Mouse (Mus musculus): Measurements from ENCODE around the gene Kptn. TPM values are rescaled to one million over a fixed set of nuclear protein-coding genes. Genes with fewer than 3 reads are reported as not detected.
A peak's percentile ranks its signal among the peaks of the same experiment; 100 is the strongest.

Gene Kptn
- total RNA-seq, 2 experiments from 2014 or later: 2.5 to 12.5 TPM

GRCm38 (mm10) chr7:16156105-16156714, 36.5 kb downstream of the Kptn start:
- ATAC-seq (replicated peaks; ENCODE audit: low FRiP score, poor library complexity, severe bottlenecking): no peak

- no peak for ATAC-seq (replicated peaks; ENCODE audit: low FRiP score, poor library complexity, severe bottlenecking)
These were observed 39.0 kb downstream of the Kptn start for GRCm38 (mm10) chr7:16158735-16159134.

- 0 out of 2 replicates have a peak, but pooled peaks have one; percentile 44 for ATAC-seq (replicated peaks; ENCODE audit: low FRiP score, poor library complexity, severe bottlenecking)
These were observed 41.0 kb downstream of the Kptn start for GRCm38 (mm10) chr7:16160702-16161101.

GRCm38 (mm10) chr7:16161302-16161701, 41.6 kb downstream of the Kptn start:
- no peak for ATAC-seq (replicated peaks; ENCODE audit: low FRiP score, poor library complexity, severe bottlenecking)

- ATAC-seq (replicated peaks; ENCODE audit: low FRiP score, poor library complexity, severe bottlenecking): no peak
These were observed 42.3 kb downstream of the Kptn start for GRCm38 (mm10) chr7:16162036-16162435.

- ATAC-seq (replicated peaks; ENCODE audit: low FRiP score, poor library complexity, severe bottlenecking): no peak
These were observed 52.5 kb downstream of the Kptn start for GRCm38 (mm10) chr7:16172141-16172581.

- ATAC-seq (replicated peaks; ENCODE audit: low FRiP score, poor library complexity, severe bottlenecking): no peak
These were observed 53.0 kb downstream of the Kptn start for GRCm38 (mm10) chr7:16172586-16173140.

- no peak for ATAC-seq (replicated peaks; ENCODE audit: low FRiP score, poor library complexity, severe bottlenecking)
These were observed 53.5 kb downstream of the Kptn start for GRCm38 (mm10) chr7:16173146-16173545.

- no peak for ATAC-seq (replicated peaks; ENCODE audit: low FRiP score, poor library complexity, severe bottlenecking)
These were observed 55.2 kb downstream of the Kptn start, which contains the start of gene Meis3 for GRCm38 (mm10) chr7:16174597-16175541. TSS of gene Meis3 (plus strand) at chr7:16175090.

- ATAC-seq (replicated peaks; ENCODE audit: low FRiP score, poor library complexity, severe bottlenecking): no peak
These were observed 55.8 kb downstream of the Kptn start for GRCm38 (mm10) chr7:16175542-16175931.

Other genes starting within 250 kb of the Kptn start
- not detected in 2 replicates for gene Crx, start 239.9 kb upstream of the Kptn start, total RNA-seq (2015; ENCODE audit: low replicate concordance)
- not detected in 2 replicates for gene Crx, start 239.9 kb upstream of the Kptn start, total RNA-seq (2017; ENCODE audit: low replicate concordance)
- gene Crxos, start 237.3 kb upstream of the Kptn start, total RNA-seq (2015; ENCODE audit: low replicate concordance): not detected in 2 replicates
- not detected in 2 replicates for gene Crxos, start 237.3 kb upstream of the Kptn start, total RNA-seq (2017; ENCODE audit: low replicate concordance)
- 36.8 and 50.1 TPM in 2 replicates for gene Selenow, start 197.5 kb upstream of the Kptn start, total RNA-seq (2015; ENCODE audit: low replicate concordance)
- 7.5 and 11.2 TPM in 2 replicates for gene Selenow, start 197.5 kb upstream of the Kptn start, total RNA-seq (2017; ENCODE audit: low replicate concordance)
- 14.6 and 17.3 TPM in 2 replicates for gene Nop53, start 173.8 kb upstream of the Kptn start, total RNA-seq (2015; ENCODE audit: low replicate concordance)
- 60.2 and 75.8 TPM in 2 replicates for gene Nop53, start 173.8 kb upstream of the Kptn start, total RNA-seq (2017; ENCODE audit: low replicate concordance)
- gene Ehd2, start 152.3 kb upstream of the Kptn start, total RNA-seq (2015; ENCODE audit: low replicate concordance): 0.21 and 0.58 TPM in 2 replicates
- 0.09 and 0.14 TPM in 2 replicates for gene Ehd2, start 152.3 kb upstream of the Kptn start, total RNA-seq (2017; ENCODE audit: low replicate concordance)
- gene Bicra, start 72.0 kb upstream of the Kptn start, total RNA-seq (2015; ENCODE audit: low replicate concordance): 6.5 and 20.9 TPM in 2 replicates
- 0.14 and 2.2 TPM in 2 replicates for gene Bicra, start 72.0 kb upstream of the Kptn start, total RNA-seq (2017; ENCODE audit: low replicate concordance)
- not detected in 2 replicates for gene Zfp541, start 58.1 kb upstream of the Kptn start, total RNA-seq (2015; ENCODE audit: low replicate concordance)
- gene Zfp541, start 58.1 kb upstream of the Kptn start, total RNA-seq (2017; ENCODE audit: low replicate concordance): 0.28 TPM in 1 of 2 replicates, not detected in the other
- gene Napa, start 21.4 kb upstream of the Kptn start, total RNA-seq (2015; ENCODE audit: low replicate concordance): 106 and 149 TPM in 2 replicates
- gene Napa, start 21.4 kb upstream of the Kptn start, total RNA-seq (2017; ENCODE audit: low replicate concordance): 82.2 and 96.3 TPM in 2 replicates
- not detected in 2 replicates for gene Slc8a2, start 9.9 kb downstream of the Kptn start, total RNA-seq (2015; ENCODE audit: low replicate concordance)
- gene Slc8a2, start 9.9 kb downstream of the Kptn start, total RNA-seq (2017; ENCODE audit: low replicate concordance): not detected in 2 replicates
- gene Meis3, start 55.2 kb downstream of the Kptn start, total RNA-seq (2015; ENCODE audit: low replicate concordance): not detected in 2 replicates
- 0.28 and 1.7 TPM in 2 replicates for gene Meis3, start 55.2 kb downstream of the Kptn start, total RNA-seq (2017; ENCODE audit: low replicate concordance)
- gene Dhx34, start 102.1 kb downstream of the Kptn start, total RNA-seq (2015; ENCODE audit: low replicate concordance): 1.5 and 13.1 TPM in 2 replicates
- 1.0 and 3.1 TPM in 2 replicates for gene Dhx34, start 102.1 kb downstream of the Kptn start, total RNA-seq (2017; ENCODE audit: low replicate concordance)
- gene C5ar2, start 124.3 kb downstream of the Kptn start, total RNA-seq (2015; ENCODE audit: low replicate concordance): 3.3 and 6.3 TPM in 2 replicates
- gene C5ar2, start 124.3 kb downstream of the Kptn start, total RNA-seq (2017; ENCODE audit: low replicate concordance): 1.7 and 3.1 TPM in 2 replicates
- gene C5ar1, start 139.6 kb downstream of the Kptn start, total RNA-seq (2015; ENCODE audit: low replicate concordance): 7.7 and 15.7 TPM in 2 replicates
- 2.6 and 7.1 TPM in 2 replicates for gene C5ar1, start 139.6 kb downstream of the Kptn start, total RNA-seq (2017; ENCODE audit: low replicate concordance)
- not detected in 2 replicates for gene Inafm1, start 153.7 kb downstream of the Kptn start, total RNA-seq (2015; ENCODE audit: low replicate concordance)
- gene Inafm1, start 153.7 kb downstream of the Kptn start, total RNA-seq (2017; ENCODE audit: low replicate concordance): 2.0 and 4.3 TPM in 2 replicates
- 2.5 and 9.4 TPM in 2 replicates for gene Ccdc9, start 166.9 kb downstream of the Kptn start, total RNA-seq (2015; ENCODE audit: low replicate concordance)
- 17.7 and 30.0 TPM in 2 replicates for gene Ccdc9, start 166.9 kb downstream of the Kptn start, total RNA-seq (2017; ENCODE audit: low replicate concordance)
- gene Bbc3, start 188.5 kb downstream of the Kptn start, total RNA-seq (2015; ENCODE audit: low replicate concordance): 2.3 TPM in 1 of 2 replicates, not detected in the other
- gene Bbc3, start 188.5 kb downstream of the Kptn start, total RNA-seq (2017; ENCODE audit: low replicate concordance): 1.5 and 7.5 TPM in 2 replicates